Comparison of ENCODE assay signal across 7 mouse cellular contexts in the genomic region with DNA sequence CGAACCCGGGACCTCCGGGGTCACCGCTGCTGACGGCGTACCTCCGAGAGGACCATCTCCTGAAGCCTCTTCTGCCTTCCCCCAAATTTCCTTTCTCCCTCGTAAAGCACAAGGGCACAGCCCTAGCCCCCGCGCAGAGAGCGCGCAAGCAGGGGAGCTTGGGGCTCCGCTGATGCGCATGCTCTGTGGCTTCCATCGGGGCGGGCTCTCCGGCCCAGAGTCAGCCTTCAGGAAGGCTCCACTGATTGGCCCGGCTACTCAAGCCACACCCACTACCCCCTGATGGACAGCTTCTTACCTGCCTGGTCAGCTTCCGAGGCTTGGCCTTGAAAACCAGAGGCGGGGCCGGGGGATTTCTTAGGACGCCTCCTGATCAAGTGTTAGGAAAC. TPM values are rescaled to one million over a fixed set of nuclear protein-coding genes. Genes with fewer than 3 reads are reported as not detected.
A peak's percentile ranks its signal among the peaks of the same experiment; 100 is the strongest.
DNase-seq lines count a peak whose midpoint lies in the region; ATAC-seq lines count a peak whose summit lies in the region.

No protein-coding gene starts in this region.

- WGBS in embryonic facial prominence, embryonic 11.5 days, result under 1% methylated on average over 22 of the region's 22 CpGs
- under 1% methylated on average over 22 of the region's 22 CpGs for WGBS in limb, embryonic 10.5 days
- WGBS in midbrain, embryonic 13.5 days, result under 1% methylated on average over 21 of the region's 22 CpGs

- peak; percentile 95 for DNase-seq in adrenal gland, postnatal 14 days
- peak; percentile 96 for DNase-seq in embryonic facial prominence, embryonic 11.5 days (ENCODE audit: low spot score)
- DNase-seq in kidney, adult 11 months, result peak; percentile 98
- DNase-seq in limb, embryonic 10.5 days (ENCODE audit: low spot score), result peak; percentile 90
- DNase-seq in spleen, adult 18-20 months, result peak; percentile 82 to 83

- ATAC-seq in embryonic facial prominence, embryonic 11.5 days (replicated peaks; ENCODE audit: insufficient number of reproducible peaks, low FRiP score, low TSS enrichment, low read depth), result peak; percentile 88
- peak; percentile 73 for ATAC-seq in granulocyte monocyte progenitor cell, adult 5-6 weeks (replicated peaks; ENCODE audit: poor library complexity, severe bottlenecking)
- ATAC-seq in midbrain, embryonic 13.5 days, result peak; percentile 96

- H3K4me1 ChIP-seq in embryonic facial prominence, embryonic 11.5 days (ENCODE audit: control insufficient read depth, insufficient read depth, low read length), result no peaks in the 10 kb centered on the region
- H3K4me1 ChIP-seq in limb, embryonic 10.5 days, result peaks cover 20% of the 10 kb centered on the region
- peaks cover 9% of the 10 kb centered on the region; the same call in 1 of the 2 replicates for H3K4me1 ChIP-seq in midbrain, embryonic 13.5 days (replicated peaks)

- no peaks in the 10 kb centered on the region for H3K9me3 ChIP-seq in embryonic facial prominence, embryonic 11.5 days (replicated peaks; ENCODE audit: control insufficient read depth, low read length)
- no peaks in the 10 kb centered on the region for H3K9me3 ChIP-seq in limb, embryonic 10.5 days (replicated peaks)
- no peaks in the 10 kb centered on the region for H3K9me3 ChIP-seq in midbrain, embryonic 13.5 days

- peaks cover 12% of the 10 kb centered on the region for H3K27me3 ChIP-seq in embryonic facial prominence, embryonic 11.5 days (ENCODE audit: control insufficient read depth, insufficient read depth, low read length)
- H3K27me3 ChIP-seq in limb, embryonic 10.5 days (ENCODE audit: low read depth, poor library complexity, severe bottlenecking), result peaks cover 24% of the 10 kb centered on the region
- H3K27me3 ChIP-seq in midbrain, embryonic 13.5 days, result peaks cover 24% of the 10 kb centered on the region

- 0 out of 2 replicates have a peak overlapping the region, but pooled peaks have one; percentile 52 for H3K27ac ChIP-seq in embryonic facial prominence, embryonic 11.5 days (replicated peaks; ENCODE audit: low read depth, low read length)
- H3K27ac ChIP-seq in limb, embryonic 10.5 days, result peak overlapping the region; percentile 86
- peak overlapping the region; percentile 78 for H3K27ac ChIP-seq in midbrain, embryonic 13.5 days

- H3K4me2 ChIP-seq in embryonic facial prominence, embryonic 11.5 days (ENCODE audit: low read depth, low read length), result peak overlapping the region; percentile 98
- H3K4me2 ChIP-seq in midbrain, embryonic 13.5 days (replicated peaks), result peak overlapping the region; percentile 77

- no peaks in the 10 kb centered on the region for H3K36me3 ChIP-seq in embryonic facial prominence, embryonic 11.5 days (replicated peaks; ENCODE audit: control insufficient read depth, insufficient read depth, low read depth, low read length)
- no peaks in the 10 kb centered on the region for H3K36me3 ChIP-seq in limb, embryonic 10.5 days
- no peaks in the 10 kb centered on the region for H3K36me3 ChIP-seq in midbrain, embryonic 13.5 days

- H3K4me3 ChIP-seq in embryonic facial prominence, embryonic 11.5 days (ENCODE audit: low read depth, low read length), result peak overlapping the region; percentile 68
- H3K4me3 ChIP-seq in limb, embryonic 10.5 days, result peak overlapping the region; percentile 74
- H3K4me3 ChIP-seq in midbrain, embryonic 13.5 days (replicated peaks), result peak overlapping the region; percentile 62

- peak overlapping the region; percentile 57 for H3K9ac ChIP-seq in embryonic facial prominence, embryonic 11.5 days (replicated peaks; ENCODE audit: low read length)
- H3K9ac ChIP-seq in midbrain, embryonic 13.5 days (replicated peaks), result peak overlapping the region; percentile 67

RNA-seq across cellular contexts. Expression of a gene that starts 0.8 kb away (rescaled TPM):
- 31.9 and 43.7 TPM in 2 replicates for total RNA-seq in adrenal gland, postnatal 14 days (2021)
- 4.9 TPM in 2 replicates for polyA plus RNA-seq in embryonic facial prominence, embryonic 11.5 days (2014; fragmentation: Nextera tagmentation; extraction: Ambion mirVana)
- 8.6 and 16.7 TPM in 2 replicates for total RNA-seq in granulocyte monocyte progenitor cell, adult 5-6 weeks (2014; fragmentation: Nextera tagmentation)
- total RNA-seq in granulocyte monocyte progenitor cell, adult 5-6 weeks (2017), result 12.9 and 19.8 TPM in 2 replicates
- polyA plus RNA-seq in limb, embryonic 10.5 days (2016; fragmentation: Nextera tagmentation; extraction: Ambion mirVana), result 3.2 and 4.0 TPM in 2 replicates
- polyA plus RNA-seq in midbrain, embryonic 13.5 days (2015; fragmentation: Nextera tagmentation; extraction: Ambion mirVana), result 5.1 and 5.5 TPM in 2 replicates

Comparison
In these comparisons a context has a peak if more than half of its experiments do, and no peak if none do; other contexts are left out.
1. Peak in every context shown above with its lines: DNase-seq, ATAC-seq, H3K4me3 ChIP-seq and H3K27ac ChIP-seq.